Mouse (Mus musculus) layer of hippocampus, adult 9-11 months (tissue): Measurements from ENCODE around the gene Prdm2.

Experiments
- DNase-seq: peaks from one replicate; pipeline ENCODE4 v3.0.0; 2022

Prdm2 gene

GRCm38 (mm10) chr4:143209997-143210396 lies 2.8 kb downstream of the Prdm2 start:
- DNase-seq, result no peak

GRCm38 (mm10) chr4:143202653-143203052 lies 10.1 kb downstream of the Prdm2 start:
- no peak for DNase-seq

- DNase-seq, result no peak
Measured at GRCm38 (mm10) chr4:143198371-143198770, 14.4 kb downstream of the Prdm2 start.

- DNase-seq, result no peak
Measured at GRCm38 (mm10) chr4:143197845-143198356, 14.9 kb downstream of the Prdm2 start.

GRCm38 (mm10) chr4:143194328-143194727 lies 18.5 kb downstream of the Prdm2 start:
- DNase-seq, result no peak

GRCm38 (mm10) chr4:143193164-143193563 lies 19.6 kb downstream of the Prdm2 start:
- no peak for DNase-seq

- DNase-seq, result no peak
Measured at GRCm38 (mm10) chr4:143191783-143192182, 21.0 kb downstream of the Prdm2 start.

GRCm38 (mm10) chr4:143190657-143191056 lies 22.1 kb downstream of the Prdm2 start:
- DNase-seq, result no peak

- DNase-seq, result no peak
Measured at GRCm38 (mm10) chr4:143188571-143189191, 24.1 kb downstream of the Prdm2 start.

- no peak for DNase-seq
Measured at GRCm38 (mm10) chr4:143186066-143186465, 26.7 kb downstream of the Prdm2 start.

GRCm38 (mm10) chr4:143185496-143185895 lies 27.3 kb downstream of the Prdm2 start:
- DNase-seq, result no peak

- peak; percentile 52 for DNase-seq
Measured at GRCm38 (mm10) chr4:143183141-143183540, 29.7 kb downstream of the Prdm2 start.

GRCm38 (mm10) chr4:143180731-143181130 lies 32.1 kb downstream of the Prdm2 start:
- DNase-seq, result no peak

- no peak for DNase-seq
Measured at GRCm38 (mm10) chr4:143171600-143172290, 41.0 kb downstream of the Prdm2 start.

GRCm38 (mm10) chr4:143170290-143170689 lies 42.5 kb downstream of the Prdm2 start:
- DNase-seq, result no peak

GRCm38 (mm10) chr4:143168093-143168492 lies 44.7 kb downstream of the Prdm2 start:
- no peak for DNase-seq

GRCm38 (mm10) chr4:143161619-143162479 lies 50.9 kb downstream of the Prdm2 start:
- DNase-seq, result peak; percentile 100

- no peak for DNase-seq
Measured at GRCm38 (mm10) chr4:143160826-143161225, 52.0 kb downstream of the Prdm2 start.

- no peak for DNase-seq
Measured at GRCm38 (mm10) chr4:143159336-143159735, 53.5 kb downstream of the Prdm2 start.

- peak; percentile 28 for DNase-seq
Measured at GRCm38 (mm10) chr4:143155871-143156270, 56.9 kb downstream of the Prdm2 start.

- DNase-seq, result no peak
Measured at GRCm38 (mm10) chr4:143155036-143155435, 57.8 kb downstream of the Prdm2 start.

GRCm38 (mm10) chr4:143154571-143154970 lies 58.2 kb downstream of the Prdm2 start:
- DNase-seq, result no peak

GRCm38 (mm10) chr4:143152634-143153033 lies 60.2 kb downstream of the Prdm2 start:
- no peak for DNase-seq
